Mouse (Mus musculus): ENCODE data around the gene Dalrd3. TPM values are rescaled to one million over a fixed set of nuclear protein-coding genes. Genes with fewer than 3 reads are reported as not detected.
A peak's percentile ranks its signal among the peaks of the same experiment; 100 is the strongest.
"Not testable (repeated sequence)": the region's sequence is repeated elsewhere in the genome, so short reads cannot be mapped to it uniquely, and the experiment has no call there.

Gene Dalrd3
- polyA plus RNA-seq, 1 experiment from 2014 or later: 323 TPM

DNA sequence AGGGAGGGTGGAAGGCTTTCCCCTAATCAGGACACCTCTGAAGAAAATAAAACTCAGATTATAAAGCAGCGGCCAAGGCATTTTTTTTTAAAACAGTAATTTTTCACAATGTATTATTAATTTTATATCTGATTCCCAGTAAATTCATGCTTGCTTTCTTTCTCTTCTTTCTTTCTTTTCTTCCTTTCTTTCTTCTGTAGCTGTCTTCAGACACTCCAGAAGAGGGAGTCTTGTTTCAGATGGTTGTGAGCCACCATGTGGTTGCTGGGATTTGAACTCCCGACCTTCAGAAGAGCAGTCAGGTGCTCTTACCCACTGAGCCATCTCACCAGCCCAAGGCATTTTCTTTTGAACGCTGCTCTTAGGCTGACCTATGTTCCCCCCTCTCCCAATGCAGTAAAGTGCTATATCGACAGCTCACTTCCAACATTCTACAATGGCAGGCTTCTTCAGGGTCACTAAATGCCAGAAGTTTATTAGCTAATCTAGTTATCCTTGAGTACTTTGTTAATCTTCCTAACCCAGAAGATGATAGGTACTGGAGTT is 29.4 kb downstream of the Dalrd3 start:
- WGBS: 79% methylated on average over 4 of the region's 4 CpGs
- Histone ChIP-seq H3K4me1 (replicated peaks) (peaks cover 15% of the 10 kb centered on the region), H3K27me3 (no peaks in the 10 kb centered on the region), H3K9ac (no peak overlapping the region), H3K4me2 (no peak overlapping the region), H3K27ac (replicated peaks) (no peak overlapping the region), H3K9me3 (no peaks in the 10 kb centered on the region), H3K36me3 (peaks cover 12% of the 10 kb centered on the region), H3K4me3 (no peak overlapping the region)
- no peak for ATAC-seq (ENCODE audit: low FRiP score, low read depth)

- H3K4me1 ChIP-seq (replicated peaks): peaks cover 15% of the 10 kb centered on the region
- 67% methylated on average over 2 of the region's 2 CpGs for WGBS
- H3K4me3 ChIP-seq: no peak overlapping the region
- H3K27ac ChIP-seq (replicated peaks): no peak overlapping the region
- no peaks in the 10 kb centered on the region for H3K9me3 ChIP-seq
- no peak for ATAC-seq (ENCODE audit: low FRiP score, low read depth)
- H3K27me3 ChIP-seq: no peaks in the 10 kb centered on the region
- H3K36me3 ChIP-seq: peaks cover 16% of the 10 kb centered on the region
- no peak overlapping the region for H3K9ac ChIP-seq
- no peak overlapping the region for H3K4me2 ChIP-seq
Observed at GRCm38 (mm10) chr9:108600011-108600410, 30.3 kb downstream of the Dalrd3 start.

GRCm38 (mm10) chr9:108601986-108602385 is 32.3 kb downstream of the Dalrd3 start:
- H3K9me3 ChIP-seq: no peaks in the 10 kb centered on the region
- WGBS: 93% methylated on average over 4 of the region's 4 CpGs

DNA sequence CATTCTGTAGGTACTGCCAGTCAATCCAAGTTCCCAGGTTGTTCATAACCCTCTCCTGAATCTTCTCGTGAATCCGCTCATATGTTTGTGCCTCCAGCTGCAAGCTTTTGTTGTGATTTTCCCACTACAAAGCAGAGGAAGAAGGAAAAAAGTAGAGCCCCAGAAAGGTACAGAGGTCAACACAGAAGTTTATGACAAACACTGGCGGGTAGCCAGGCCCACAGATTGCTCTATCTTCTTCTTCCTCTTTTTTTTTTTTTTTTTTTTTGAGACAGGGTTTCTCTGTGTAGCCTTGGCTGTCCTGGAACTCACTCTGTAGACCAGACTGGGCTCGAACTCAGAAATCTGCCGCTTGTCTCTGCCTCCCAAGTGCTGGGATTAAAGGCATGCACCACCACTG is 38.2 kb downstream of the Dalrd3 start:
- H3K27ac ChIP-seq (replicated peaks); H3K4me3 ChIP-seq; H3K4me2 ChIP-seq; ATAC-seq (ENCODE audit: low FRiP score, low read depth); H3K9ac ChIP-seq; H3K9me3 ChIP-seq; H3K4me1 ChIP-seq (replicated peaks); H3K27me3 ChIP-seq: not testable (repeated sequence)
- peaks cover 87% of the 10 kb centered on the region for H3K36me3 ChIP-seq
- WGBS: 91% methylated on average over 5 of the region's 5 CpGs

More at GRCm38 (mm10) chr9:108601986-108602385, 32.3 kb downstream of the Dalrd3 start:
- Histone ChIP-seq H3K4me1 (replicated peaks) (peaks cover 4% of the 10 kb centered on the region; the same call in 1 of the 2 replicates), H3K27ac (replicated peaks) (no peak overlapping the region), H3K27me3 (no peaks in the 10 kb centered on the region), H3K9ac (no peak overlapping the region), H3K4me3 (no peak overlapping the region), H3K36me3 (peaks cover 33% of the 10 kb centered on the region), H3K4me2 (no peak overlapping the region)
- ATAC-seq (ENCODE audit: low FRiP score, low read depth): no peak

DNA sequence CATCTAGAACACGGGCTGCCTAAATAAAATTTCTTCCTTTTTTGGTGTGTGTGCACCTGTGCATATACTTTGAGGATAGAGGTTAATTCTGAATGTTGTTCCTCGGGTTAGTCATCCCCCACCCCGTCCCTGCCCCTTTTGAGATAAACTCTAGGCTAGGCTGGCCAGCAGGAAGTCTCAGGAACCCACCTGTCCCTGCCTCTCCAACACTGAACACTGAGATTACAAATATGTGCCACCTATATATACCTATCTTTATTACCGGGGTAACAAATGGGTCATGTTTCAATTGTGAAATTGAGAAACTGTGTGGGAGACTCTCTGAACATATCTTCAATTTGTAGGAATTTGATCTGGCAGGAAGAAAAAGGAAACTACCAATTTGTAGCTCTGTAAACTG is 39.2 kb downstream of the Dalrd3 start:
- no peak for ATAC-seq (ENCODE audit: low FRiP score, low read depth)

DNA sequence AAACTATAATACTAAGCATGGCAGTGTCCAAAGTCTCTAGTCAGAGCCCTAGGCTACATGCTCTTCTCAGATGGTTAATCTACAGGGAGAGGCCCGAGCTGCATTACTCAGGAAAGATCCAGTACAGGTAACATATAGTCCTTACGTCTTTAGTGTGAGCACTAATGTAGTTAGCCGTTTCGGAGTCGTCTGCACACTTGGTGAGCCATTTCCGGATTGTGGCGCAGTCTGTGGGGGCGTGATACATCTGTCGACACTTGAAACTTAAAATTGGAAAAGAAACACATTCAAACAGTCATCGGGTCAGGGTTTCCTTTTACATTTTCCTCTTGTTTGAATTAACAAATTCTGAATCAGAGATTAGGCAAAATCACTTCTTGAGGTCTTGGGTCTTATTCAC is 41.8 kb downstream of the Dalrd3 start:
- no peak overlapping the region for H3K4me2 ChIP-seq
- H3K27ac ChIP-seq (replicated peaks): no peak overlapping the region
- no peaks in the 10 kb centered on the region for H3K27me3 ChIP-seq
- no peak overlapping the region for H3K9ac ChIP-seq
- H3K4me3 ChIP-seq: no peak overlapping the region
- WGBS: 97% methylated on average over 10 of the region's 10 CpGs
- H3K4me1 ChIP-seq (replicated peaks): no peaks in the 10 kb centered on the region
- no peak for ATAC-seq (ENCODE audit: low FRiP score, low read depth)
- H3K36me3 ChIP-seq: peaks cover 83% of the 10 kb centered on the region
- H3K9me3 ChIP-seq: no peaks in the 10 kb centered on the region

More for the DNA sequence above, 39.2 kb downstream of the Dalrd3 start:
- no peak overlapping the region for H3K9ac ChIP-seq
- H3K27ac ChIP-seq (replicated peaks): no peak overlapping the region
- no peak overlapping the region for H3K4me3 ChIP-seq
- no peak overlapping the region for H3K4me2 ChIP-seq
- no peaks in the 10 kb centered on the region for H3K27me3 ChIP-seq
- H3K36me3 ChIP-seq: peaks cover 82% of the 10 kb centered on the region
- WGBS: 91% methylated on average over 4 of the region's 4 CpGs
- H3K4me1 ChIP-seq (replicated peaks): no peaks in the 10 kb centered on the region
- no peaks in the 10 kb centered on the region for H3K9me3 ChIP-seq

DNA sequence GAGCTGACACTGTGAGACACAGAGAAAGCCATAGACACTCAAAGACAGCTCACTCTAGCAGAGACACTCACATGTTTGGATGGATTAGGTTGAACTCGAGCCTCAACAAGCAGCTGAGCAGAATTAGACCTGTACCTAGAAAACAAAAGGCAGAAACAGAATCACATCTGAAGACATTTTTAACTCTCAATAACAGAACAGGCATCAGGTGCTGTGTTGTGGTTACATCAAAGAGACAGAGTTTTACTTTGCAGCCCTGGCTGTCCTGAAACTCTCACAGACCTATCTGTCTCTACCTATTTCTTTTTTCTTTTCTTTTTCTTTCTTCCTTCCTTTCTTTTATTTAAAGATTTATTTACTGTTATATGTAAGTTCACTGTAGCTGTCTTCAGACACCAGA is 47.6 kb downstream of the Dalrd3 start:
- 98% methylated on average over 1 of the region's 1 CpGs for WGBS
- no peak overlapping the region for H3K4me3 ChIP-seq
- peaks cover 53% of the 10 kb centered on the region for H3K36me3 ChIP-seq
- no peak overlapping the region for H3K27ac ChIP-seq (replicated peaks)
- no peaks in the 10 kb centered on the region for H3K4me1 ChIP-seq (replicated peaks)
- H3K4me2 ChIP-seq: no peak overlapping the region
- no peaks in the 10 kb centered on the region for H3K9me3 ChIP-seq
- no peak overlapping the region for H3K9ac ChIP-seq
- no peak for ATAC-seq (ENCODE audit: low FRiP score, low read depth)
- no peaks in the 10 kb centered on the region for H3K27me3 ChIP-seq

MicroRNAs within 50 kb of the gene (microRNA counts, 519-probe panel; counts per million panel counts)
- microRNA mmu-miR-191 (2,953 counts per million, percentile 58 among the panel's probes with 10 or more counts), microRNA mmu-miR-425 (2,832 counts per million, percentile 54 among the panel's probes with 10 or more counts)

Small RNA genes within 50 kb of the gene (microRNA-seq; reads per million reads assigned to microRNA genes)
- gene Gm24083 (not detected), gene Mir191 (not detected), gene Mir425 (981 reads per million, percentile 77 among the genes with 10 or more reads in this experiment)

Other genes with a start within 250 kb of the Dalrd3 start
- gene Gpx1, start 231.0 kb upstream of the Dalrd3 start, polyA plus RNA-seq (2015; fragmentation: Nextera tagmentation; extraction: Ambion mirVana): 444 and 458 TPM in 2 replicates
- 123 and 125 TPM in 2 replicates for gene Usp4, start 222.0 kb upstream of the Dalrd3 start, polyA plus RNA-seq (2015; fragmentation: Nextera tagmentation; extraction: Ambion mirVana)
- gene 1700102P08Rik, start 177.1 kb upstream of the Dalrd3 start, polyA plus RNA-seq (2015; fragmentation: Nextera tagmentation; extraction: Ambion mirVana): 1.5 and 2.3 TPM in 2 replicates
- gene Ccdc36, start 141.4 kb upstream of the Dalrd3 start, polyA plus RNA-seq (2015; fragmentation: Nextera tagmentation; extraction: Ambion mirVana): 1.6 and 2.5 TPM in 2 replicates
- gene BC048562, start 133.4 kb upstream of the Dalrd3 start, polyA plus RNA-seq (2015; fragmentation: Nextera tagmentation; extraction: Ambion mirVana): not detected in 2 replicates
- 57.5 and 63.4 TPM in 2 replicates for gene Ccdc71, start 109.4 kb upstream of the Dalrd3 start, polyA plus RNA-seq (2015; fragmentation: Nextera tagmentation; extraction: Ambion mirVana)
- gene Klhdc8b, start 108.3 kb upstream of the Dalrd3 start, polyA plus RNA-seq (2015; fragmentation: Nextera tagmentation; extraction: Ambion mirVana): 67.5 and 70.8 TPM in 2 replicates
- gene Lamb2, start 90.2 kb upstream of the Dalrd3 start, polyA plus RNA-seq (2015; fragmentation: Nextera tagmentation; extraction: Ambion mirVana): 24.1 and 25.1 TPM in 2 replicates
- 76.5 and 80.8 TPM in 2 replicates for gene Usp19, start 79.3 kb upstream of the Dalrd3 start, polyA plus RNA-seq (2015; fragmentation: Nextera tagmentation; extraction: Ambion mirVana)
- 62.8 and 63.8 TPM in 2 replicates for gene Qars, start 62.2 kb upstream of the Dalrd3 start, polyA plus RNA-seq (2015; fragmentation: Nextera tagmentation; extraction: Ambion mirVana)
- gene Qrich1, start 53.1 kb upstream of the Dalrd3 start, polyA plus RNA-seq (2015; fragmentation: Nextera tagmentation; extraction: Ambion mirVana): 118 and 127 TPM in 2 replicates
- gene Impdh2, start 9.6 kb upstream of the Dalrd3 start, polyA plus RNA-seq (2015; fragmentation: Nextera tagmentation; extraction: Ambion mirVana): 109 and 111 TPM in 2 replicates
- gene Ndufaf3, start 2.5 kb upstream of the Dalrd3 start, polyA plus RNA-seq (2015; fragmentation: Nextera tagmentation; extraction: Ambion mirVana): 73.4 and 78.5 TPM in 2 replicates
- 308 and 313 TPM in 2 replicates for gene Wdr6, start 8.9 kb downstream of the Dalrd3 start, polyA plus RNA-seq (2015; fragmentation: Nextera tagmentation; extraction: Ambion mirVana)
- 34.9 and 35.1 TPM in 2 replicates for gene P4htm, start 27.8 kb downstream of the Dalrd3 start, polyA plus RNA-seq (2015; fragmentation: Nextera tagmentation; extraction: Ambion mirVana)
- 43.0 and 48.1 TPM in 2 replicates for gene Arih2, start 79.5 kb downstream of the Dalrd3 start, polyA plus RNA-seq (2015; fragmentation: Nextera tagmentation; extraction: Ambion mirVana)
- 43.3 and 47.7 TPM in 2 replicates for gene Slc25a20, start 92.2 kb downstream of the Dalrd3 start, polyA plus RNA-seq (2015; fragmentation: Nextera tagmentation; extraction: Ambion mirVana)
- 62.4 and 65.9 TPM in 2 replicates for gene Prkar2a, start 119.4 kb downstream of the Dalrd3 start, polyA plus RNA-seq (2015; fragmentation: Nextera tagmentation; extraction: Ambion mirVana)
- 180 and 206 TPM in 2 replicates for gene Ip6k2, start 213.9 kb downstream of the Dalrd3 start, polyA plus RNA-seq (2015; fragmentation: Nextera tagmentation; extraction: Ambion mirVana)
- gene Nckipsd, start 238.5 kb downstream of the Dalrd3 start, polyA plus RNA-seq (2015; fragmentation: Nextera tagmentation; extraction: Ambion mirVana): 30.3 and 30.7 TPM in 2 replicates